Mouse (Mus musculus): Measurements from ENCODE around the gene Susd5.

Gene Susd5

DNA sequence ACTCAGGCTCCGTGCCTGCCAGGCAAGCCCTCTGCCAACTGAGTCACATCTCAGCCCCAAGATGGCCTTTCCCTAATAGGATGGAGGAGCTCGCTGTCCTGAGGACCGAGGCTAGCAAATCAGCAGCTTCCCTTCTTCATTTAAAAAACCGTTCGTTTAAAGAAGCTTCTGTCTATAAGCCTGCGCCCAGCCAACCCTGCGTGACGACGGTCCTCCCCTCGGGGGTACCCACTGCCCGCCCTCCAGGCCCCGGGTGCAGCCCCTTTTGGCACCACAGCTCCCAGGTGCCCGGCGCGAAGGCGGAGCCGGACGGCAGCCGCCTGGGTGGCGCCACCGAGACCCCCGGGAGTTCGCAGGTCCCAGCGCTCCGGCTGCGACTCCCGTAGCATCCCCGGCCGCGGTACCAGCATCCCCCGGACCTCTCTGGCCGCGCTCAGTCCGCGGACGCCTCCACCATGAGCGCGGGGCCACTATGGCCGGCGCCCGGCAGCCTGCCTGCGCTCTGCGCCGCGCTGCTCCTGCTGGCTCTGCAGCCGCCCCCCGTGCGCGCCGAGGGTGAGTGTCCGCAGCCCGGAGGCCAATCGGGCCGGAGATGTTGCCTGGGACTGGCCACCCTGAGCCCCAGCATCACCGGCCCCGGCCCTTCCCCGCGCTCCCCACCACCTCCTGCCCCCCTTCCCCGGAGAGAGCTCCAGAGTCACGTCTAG is at the start of gene Susd5:
Susd5 (plus strand) TSS at position 51 of the 707 bp plus-strand sequence.
- DNase-seq (ENCODE audit: low spot score in 2 of 2): no peak

DNA sequence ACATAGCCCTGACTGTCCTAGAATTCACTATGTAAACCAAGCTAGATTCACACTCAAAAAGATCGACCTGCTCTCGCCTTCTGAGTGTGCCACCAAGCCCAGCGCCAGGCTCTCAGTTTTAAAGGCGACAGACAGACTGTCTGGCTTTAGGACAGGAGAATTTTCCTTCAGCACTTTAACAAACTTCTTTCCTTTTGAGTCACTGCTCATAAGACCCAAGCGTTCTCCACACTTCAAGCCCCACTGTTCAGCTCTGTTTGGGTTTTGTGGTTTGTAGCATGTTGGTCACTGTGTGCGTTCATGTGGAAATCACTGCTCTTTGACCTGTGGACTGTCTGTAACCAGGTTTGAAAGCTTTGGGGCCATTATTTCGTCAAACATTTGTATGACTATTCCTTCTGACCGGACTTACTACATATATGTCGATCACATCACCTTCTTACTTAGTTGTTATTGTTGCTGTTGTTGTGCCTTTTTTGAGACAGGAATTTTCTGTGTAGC is 49.0 kb upstream of the Susd5 start:
- no peak for DNase-seq (ENCODE audit: low spot score in 2 of 2)

DNA sequence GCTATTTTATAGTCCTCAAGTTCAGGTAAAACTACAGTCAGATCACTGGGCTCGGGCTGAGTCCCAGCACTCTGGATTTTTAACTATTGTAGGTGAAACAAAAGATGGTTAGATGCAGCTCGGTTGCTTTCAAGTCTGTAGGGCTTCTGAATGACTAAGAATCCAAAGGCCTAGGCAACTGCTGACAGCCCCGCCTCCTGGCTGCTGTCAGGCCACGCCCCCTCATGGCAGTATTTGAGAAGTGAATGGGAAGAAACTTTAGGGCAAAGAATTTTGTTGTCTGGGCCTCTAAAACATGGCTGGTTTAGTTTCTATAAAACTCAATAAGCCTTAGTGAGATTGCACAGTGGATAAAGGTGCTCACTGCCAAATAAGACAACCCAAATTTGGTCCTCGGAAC is 47.4 kb upstream of the Susd5 start:
- DNase-seq (ENCODE audit: low spot score in 2 of 2): no peak

DNA sequence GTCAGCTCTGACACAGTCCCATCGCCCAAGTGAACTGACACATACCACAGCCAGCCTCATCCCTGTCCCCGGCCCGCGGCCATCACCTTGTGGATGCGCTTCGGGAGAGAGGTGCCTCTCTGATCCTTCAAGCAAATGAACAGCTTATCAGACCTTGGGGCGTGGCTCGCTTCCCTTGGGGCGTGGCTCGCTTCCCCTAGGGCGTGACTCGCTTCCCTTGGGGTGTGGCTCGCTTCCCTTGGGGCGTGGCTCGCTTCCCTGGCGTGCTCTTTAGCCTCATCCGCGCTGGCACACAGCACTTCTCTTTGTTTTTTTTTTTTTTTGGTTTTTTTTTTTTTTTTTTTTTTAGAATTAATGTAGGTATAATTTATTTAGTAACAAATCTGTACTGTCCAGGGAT is 45.7 kb upstream of the Susd5 start:
- no peak for DNase-seq (ENCODE audit: low spot score in 2 of 2)

DNA sequence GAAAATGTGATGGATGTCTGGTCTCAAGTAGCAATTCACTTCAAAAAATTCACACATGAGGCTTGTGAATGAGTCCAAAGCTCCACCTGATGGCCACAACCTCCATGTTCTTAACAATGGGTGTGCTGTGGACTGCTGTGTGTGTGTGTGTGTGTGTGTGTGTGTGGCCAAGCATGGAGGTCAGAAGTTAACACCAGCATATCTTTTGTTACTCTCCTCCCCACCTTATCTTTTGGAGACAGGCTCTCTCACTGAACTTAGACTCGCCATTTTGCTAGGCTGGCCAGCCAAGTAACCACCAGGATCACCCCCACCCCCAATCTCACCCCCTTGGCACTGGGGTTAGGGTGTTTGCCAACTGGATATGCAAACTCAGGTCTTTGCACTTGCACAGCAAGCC is 42.9 kb upstream of the Susd5 start:
- DNase-seq (ENCODE audit: low spot score in 2 of 2): no peak

DNA sequence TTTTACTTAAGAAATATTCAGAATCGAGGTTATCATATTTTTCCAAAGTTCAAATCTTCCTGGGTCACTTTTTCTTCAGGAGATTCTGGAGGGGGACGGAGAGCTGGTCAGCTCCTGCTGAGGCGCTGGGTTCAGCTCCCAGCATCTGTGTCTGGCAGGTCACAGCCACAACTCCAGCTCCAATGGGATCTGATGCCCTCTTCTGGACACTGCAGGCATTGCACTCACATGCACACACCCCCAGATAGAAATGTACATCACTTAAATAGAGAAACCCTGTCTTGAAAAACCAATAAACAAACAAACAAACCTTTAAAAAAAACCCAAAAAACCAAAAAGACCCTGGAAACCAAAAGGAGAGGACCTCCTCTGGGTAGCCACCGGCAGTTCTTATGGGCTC is 41.2 kb upstream of the Susd5 start:
- DNase-seq (ENCODE audit: low spot score in 2 of 2): no peak

DNA sequence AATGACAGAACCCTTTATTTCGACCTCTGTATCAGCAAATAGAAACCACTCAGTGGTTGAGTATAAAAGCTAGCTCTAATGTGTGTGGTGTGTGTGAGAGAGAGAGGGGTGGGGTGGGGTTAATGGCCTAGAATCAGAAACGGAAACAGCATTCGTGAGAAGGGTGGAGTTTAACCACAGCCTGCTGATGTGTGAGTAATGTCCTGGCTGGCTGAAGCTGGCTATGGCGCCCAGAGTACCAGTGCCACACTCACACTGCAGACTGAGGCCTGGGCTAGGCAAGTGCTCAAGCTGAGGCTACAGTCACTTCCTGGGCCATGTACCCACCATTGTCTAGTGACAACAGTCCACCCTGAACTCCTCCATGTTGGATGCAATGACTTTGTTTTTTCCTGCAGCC is 40.5 kb upstream of the Susd5 start:
- no peak for DNase-seq (ENCODE audit: low spot score in 2 of 2)

DNA sequence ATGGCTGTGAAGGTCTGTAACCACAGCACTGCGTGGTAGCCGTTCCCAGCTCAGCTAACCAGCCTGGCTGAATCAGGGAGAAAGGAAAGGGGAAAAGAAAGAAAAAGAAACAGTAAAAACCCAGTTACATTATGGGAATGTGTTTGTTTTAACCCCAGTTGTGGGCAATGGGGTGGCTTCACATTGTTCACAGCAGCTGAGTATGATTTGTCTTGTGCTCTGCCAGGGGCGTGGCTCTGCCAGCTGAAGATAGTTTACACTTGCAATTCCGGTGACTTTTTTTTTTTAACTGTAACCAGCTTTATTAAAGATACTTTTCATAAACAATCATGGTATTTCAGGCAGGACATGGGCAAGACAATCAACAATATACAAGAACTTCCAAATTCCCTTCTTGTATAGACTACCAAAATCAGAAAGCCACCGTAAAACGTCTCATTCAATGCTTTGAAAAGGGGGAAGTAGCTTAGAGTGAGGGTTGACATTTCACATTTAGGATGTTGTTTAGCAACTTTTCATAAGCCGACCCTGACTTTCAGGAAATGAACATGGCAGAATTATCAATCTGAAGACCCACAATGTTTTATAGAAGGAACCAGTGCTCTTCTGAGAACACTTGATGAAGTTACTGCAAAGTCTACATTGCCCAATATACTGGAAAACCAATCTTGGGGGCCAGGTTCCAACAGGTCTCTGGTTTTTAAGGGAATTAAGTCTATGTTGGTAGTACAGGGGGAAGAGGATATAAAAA is 37.8 kb upstream of the Susd5 start:
- DNase-seq (ENCODE audit: low spot score in 2 of 2): no peak

DNA sequence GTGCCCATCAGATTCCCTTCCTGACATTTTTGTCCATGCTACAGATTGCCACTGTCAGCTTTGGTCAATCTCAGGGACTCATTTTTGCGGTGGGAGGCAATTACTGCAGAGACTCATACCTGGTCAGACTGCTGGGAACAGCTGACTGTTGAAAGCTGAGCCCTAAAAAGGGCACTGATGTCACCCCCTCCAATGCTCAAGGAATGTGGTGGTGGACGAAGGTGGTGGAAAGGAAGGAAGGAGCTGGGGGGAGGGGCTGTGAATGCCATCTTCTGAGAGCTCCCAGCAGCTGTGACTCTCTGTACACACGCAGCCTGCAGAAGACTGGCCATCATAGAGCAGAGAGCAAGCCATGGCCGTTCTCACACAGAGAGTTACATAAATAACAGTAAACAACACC is 34.8 kb upstream of the Susd5 start:
- DNase-seq (ENCODE audit: low spot score in 2 of 2): no peak

DNA sequence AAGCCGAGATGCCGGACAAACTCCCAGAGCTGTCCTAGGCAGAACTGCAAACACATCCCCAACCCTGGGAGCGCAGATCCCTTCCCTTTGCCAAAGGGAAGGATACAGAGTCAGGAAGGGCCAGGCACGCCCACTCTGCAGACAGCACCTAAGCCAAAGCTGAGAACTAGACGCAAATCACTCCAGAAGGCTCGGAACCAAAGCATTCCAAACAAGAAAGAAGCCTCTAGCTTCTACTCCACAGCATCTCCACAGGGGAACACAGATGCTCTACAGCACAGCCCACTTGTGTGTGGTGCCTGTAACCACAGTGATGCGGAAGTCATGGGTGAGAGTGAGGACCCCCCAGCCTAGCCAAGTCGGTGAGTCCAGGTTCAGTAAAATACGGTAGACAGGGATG is 31.8 kb upstream of the Susd5 start:
- DNase-seq (ENCODE audit: low spot score in 2 of 2): no peak

DNA sequence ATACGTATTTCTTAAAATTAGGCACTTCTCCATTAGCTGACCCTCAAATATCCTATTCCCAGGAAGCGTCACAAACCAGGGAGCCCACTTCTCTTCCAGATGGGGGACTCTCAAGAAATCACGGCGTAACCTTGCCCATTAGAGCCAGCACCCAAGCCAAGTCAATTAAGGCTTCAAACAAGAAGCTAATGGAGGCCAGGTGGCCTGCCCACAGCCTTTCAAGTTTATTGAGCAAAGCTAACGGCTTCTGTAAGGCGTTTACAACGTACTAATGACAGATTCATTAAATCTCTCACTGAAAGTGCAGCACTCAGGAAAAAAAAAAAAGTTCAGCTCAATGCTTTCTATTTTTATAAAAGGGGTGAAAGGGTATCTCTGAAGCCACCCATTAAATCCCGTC is 31.1 kb upstream of the Susd5 start:
- no peak for DNase-seq (ENCODE audit: low spot score in 2 of 2)

DNA sequence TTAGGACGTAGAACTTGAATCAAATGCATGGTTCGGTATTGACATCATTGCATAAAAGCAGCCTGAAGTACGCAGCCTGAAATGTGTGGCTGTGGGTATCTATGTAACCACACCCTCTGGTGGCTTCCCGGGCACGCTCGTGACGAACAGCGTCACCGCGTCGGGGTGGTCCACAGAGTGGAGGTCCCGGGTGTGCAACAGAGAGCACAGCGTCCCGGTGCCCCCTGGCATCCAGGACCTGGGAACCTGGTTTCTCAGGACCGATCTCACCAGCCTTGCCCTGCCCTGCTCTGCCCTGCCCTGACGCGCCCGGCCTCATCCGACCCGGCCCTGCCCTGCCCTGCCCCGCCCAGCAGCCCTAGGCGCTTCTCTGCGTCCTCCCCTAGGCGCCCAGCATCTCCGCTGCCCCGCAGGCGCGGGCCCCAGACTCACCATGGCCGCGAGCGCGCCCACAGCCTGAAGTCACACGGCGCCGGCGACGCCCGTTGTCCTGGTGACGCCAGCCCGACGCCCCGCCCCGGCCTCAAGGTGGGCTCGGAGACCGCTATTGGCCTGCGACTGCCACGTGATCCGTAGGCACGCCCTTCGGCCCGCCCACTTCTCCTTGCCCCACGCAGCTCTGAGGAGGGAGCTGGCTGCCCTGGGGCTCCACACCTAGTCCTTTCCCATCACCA is 30.5 kb upstream of the Susd5 start:
- peak in 1 of 2 experiments; percentile 27 for DNase-seq (ENCODE audit: low spot score in 2 of 2)

DNA sequence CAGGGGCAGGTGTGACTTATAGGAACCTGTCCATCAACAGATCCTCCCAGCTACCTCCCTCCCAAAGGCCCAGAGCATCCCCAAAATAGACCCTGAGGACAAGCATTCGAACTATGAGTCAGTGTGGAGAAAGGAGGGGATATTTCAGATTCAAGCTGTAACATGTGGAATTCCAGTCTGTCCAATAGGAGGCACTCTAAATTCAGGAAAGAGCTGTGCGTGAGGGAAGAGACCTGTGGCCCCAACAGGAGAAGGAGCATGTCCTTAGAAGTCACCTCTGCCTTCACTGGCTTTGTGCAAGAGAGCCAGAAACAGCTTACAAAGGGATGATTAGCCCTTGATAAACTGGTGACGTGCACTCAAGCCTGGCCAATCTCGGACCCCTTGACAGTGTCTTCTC is 16.0 kb upstream of the Susd5 start:
- DNase-seq (ENCODE audit: low spot score in 2 of 2): no peak

DNA sequence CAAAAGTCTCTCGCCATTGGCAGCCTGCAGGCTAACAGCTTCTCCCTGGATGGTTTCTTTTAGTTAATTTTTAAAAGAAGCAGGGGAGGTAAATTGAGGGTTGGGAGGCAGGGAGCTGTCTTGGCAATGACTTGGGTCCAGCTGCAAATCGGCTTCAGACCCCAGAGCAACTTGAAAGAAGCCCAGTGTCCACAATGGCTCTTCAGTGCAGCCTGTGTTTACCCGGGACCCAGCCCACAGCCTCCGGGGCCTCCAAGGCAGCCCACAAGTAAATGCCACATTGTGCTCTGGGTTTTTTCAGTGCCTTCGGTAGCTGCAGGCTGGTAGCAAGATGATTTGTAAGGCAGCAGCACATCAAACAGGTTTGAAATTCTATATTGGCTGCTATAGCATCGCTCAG is 14.4 kb upstream of the Susd5 start:
- no peak for DNase-seq (ENCODE audit: low spot score in 2 of 2)

DNA sequence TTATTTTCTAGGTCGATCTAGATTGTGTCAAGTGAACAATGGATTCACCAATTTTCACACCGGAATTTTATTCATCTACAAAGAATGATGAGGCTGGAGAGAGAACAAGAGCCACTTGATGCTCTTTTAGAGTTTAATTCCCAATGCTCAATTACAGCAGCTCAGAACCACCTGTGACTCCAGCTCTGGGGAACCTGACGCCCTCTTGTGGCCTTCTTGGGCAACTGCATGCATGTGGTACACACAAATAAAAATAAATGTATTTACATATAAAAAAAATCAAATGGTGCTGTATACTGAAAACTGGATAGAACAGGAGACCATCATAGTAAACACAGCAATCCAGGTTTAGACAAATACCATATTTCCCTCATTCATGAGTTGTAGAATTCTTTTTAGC is 12.5 kb upstream of the Susd5 start:
- DNase-seq (ENCODE audit: low spot score in 2 of 2): no peak

DNA sequence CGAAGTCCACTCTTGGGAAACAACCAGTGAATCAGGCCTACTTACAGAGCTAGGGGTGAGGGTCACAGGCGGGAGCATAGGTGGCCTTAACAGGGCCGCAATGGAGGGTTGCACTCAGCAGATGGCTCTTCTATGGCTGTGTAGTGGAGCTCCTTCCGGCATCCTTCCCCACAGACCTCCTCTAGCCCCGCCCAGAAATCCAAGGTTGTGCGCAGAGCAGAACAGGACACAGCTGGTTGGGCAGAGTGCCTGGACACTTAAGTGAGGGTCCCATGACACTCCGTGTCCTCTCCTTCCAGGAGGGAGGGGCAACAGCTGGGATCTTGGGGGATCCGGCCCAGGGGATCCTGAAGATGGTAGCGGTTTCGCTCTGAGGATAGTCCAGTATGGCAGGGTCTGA is 10.9 kb upstream of the Susd5 start, which contains the start of gene Fbxl2:
Fbxl2 (minus strand) TSS at position 164 of the 400 bp plus-strand sequence.
- no peak for DNase-seq (ENCODE audit: low spot score in 2 of 2)

DNA sequence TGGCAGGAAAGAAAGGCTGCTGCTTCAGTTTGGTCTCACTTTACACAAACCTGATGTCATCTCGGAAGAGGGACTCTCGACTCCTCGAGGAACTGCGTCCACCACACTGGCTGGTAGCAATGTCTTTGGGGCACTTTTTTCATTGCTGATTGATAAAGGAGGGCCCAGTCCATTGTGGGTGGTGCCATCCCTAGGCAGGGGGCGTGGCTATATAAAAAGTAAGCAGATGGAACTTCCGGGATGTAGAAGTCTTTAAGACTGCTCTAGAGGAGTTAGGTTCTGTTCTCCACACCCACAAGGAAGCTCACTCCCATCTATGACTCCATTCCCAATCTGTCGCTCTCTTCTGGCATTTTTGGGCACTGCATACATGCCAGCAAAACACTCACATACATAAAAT is 10.3 kb upstream of the Susd5 start:
- DNase-seq (ENCODE audit: low spot score in 2 of 2): no peak

DNA sequence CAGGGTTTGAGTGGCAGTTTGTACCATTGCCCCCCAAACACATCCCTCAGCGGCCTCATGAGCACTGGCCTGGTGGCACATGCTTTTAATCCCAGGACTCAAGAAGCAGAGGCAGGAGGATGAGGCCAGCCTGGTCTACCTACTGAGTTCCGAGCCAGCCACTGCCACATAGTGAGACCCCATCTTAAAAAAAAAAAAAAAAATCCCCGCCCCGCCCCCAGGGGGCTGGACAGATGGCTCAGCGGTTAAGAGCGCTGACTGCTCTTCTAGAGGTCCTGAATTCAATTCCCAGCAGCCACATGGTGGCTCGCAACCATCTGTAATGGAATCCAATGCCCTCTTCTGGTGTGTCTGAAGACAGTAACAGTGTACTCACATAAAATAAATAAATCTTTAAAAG is 6.8 kb upstream of the Susd5 start:
- DNase-seq (ENCODE audit: low spot score in 2 of 2): no peak

DNA sequence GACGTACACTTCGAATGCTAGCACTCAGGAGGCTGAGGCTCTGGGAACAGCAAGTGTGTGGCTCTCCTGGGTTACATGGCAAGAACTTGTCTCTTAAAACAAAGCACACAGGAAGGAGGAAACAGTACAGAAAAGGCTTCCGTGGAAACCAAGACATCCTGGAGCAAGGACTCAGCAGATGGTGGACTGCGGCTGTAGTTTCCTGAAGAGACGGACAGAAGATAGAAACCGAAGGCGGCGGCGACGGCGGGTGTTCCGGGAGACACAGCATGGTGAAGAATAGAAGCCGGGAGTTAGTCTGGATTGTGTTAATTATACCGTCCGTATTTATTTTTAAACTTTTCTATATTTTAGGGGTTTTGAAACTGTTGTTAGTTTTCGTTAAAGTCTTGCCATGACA is 6.2 kb upstream of the Susd5 start:
- no peak for DNase-seq (ENCODE audit: low spot score in 2 of 2)

DNA sequence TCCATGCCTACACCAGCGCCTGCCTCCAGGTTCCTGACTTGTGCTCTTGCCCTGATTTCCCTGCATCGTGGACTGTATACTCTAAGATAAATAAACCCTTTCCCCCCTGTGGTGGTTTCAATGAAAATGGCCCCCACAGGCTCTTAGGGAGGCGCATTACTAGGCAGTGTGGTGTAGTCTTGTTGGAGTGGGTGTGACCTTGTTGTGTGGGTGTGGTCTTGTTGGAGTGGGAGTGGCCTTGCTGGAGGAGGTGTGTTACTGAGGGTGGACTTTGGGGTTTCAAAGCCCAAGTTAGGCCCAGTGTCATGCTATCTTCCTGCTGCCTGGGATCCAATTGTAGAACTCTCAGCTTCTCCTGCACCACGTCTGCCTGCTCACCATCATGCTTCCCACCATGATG is 4.9 kb upstream of the Susd5 start:
- no peak for DNase-seq (ENCODE audit: low spot score in 2 of 2)

DNA sequence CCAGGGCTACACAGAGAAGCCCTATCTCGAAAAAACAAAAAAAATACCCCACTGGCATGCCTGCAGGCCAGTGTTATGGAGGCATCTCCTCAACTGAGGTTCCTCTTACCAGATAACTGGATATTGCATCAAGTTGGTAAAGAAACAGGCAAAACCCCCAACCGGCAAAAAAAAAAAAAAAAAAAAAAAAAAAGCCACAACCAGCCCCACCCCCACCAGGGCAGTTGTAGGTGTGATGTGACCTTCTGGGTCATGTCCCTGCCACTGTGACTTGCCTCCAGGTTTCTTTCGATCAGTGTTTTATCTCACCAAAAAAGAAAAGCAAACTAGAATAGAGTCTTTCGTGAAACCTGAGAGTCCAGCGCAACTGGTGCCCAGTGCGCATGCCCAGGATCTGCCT is 4.1 kb upstream of the Susd5 start:
- DNase-seq (ENCODE audit: low spot score in 2 of 2): no peak

DNA sequence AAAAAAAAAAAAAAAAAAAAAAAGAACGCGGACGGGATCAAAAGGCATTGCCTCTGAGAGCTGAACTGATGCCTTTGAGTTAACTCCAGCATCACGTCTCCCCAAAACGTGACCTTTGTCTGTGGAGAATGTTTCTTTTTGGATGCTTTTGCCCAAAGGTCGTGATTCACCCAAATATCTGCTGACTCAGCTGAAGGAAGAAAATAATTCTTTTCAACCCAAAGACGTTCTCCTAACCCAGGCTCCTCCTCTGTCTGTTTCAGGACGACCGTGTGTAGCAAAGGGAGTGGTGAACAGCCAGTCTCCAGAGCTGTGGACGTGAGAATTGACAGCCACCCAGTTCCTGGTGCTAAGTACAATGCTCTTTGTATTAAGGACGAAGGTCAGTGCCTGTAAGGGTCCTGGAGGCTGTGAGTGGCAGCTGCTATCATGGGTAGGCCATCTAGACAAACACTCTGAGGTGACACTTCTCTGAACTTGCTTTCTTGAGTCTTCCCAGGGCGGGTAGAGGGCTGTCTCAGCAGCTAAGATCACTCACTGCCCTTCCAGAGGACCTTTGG is 11.6 kb downstream of the Susd5 start:
- DNase-seq (ENCODE audit: low spot score in 2 of 2): no peak

Data from urinary bladder, postnatal 36 days (tissue).